Mouse (Mus musculus) heart, embryonic 16.5 days (tissue): ENCODE data around the gene Tsc22d2. TPM values are rescaled to one million over a fixed set of nuclear protein-coding genes. Genes with fewer than 3 reads are reported as not detected.

ENCODE experiments used
- ATAC-seq: fragments of 200-750 bp; cut with Nextera tagmentation; replicated peaks from 2 replicates; pipeline ENCODE4 v1.8.0; 2017; ENCODE audit warnings: moderate number of reproducible peaks; ENCODE audit not compliant: insufficient read depth, low FRiP score; ENCODE audit errors: extremely low read depth
- H3K27ac ChIP-seq: fragments of 300-500 bp; sonication (generic); 2 replicates; pipeline ENCODE4 v1.5.1; 2014; ENCODE audit warnings: mild to moderate bottlenecking, low read length, control low read depth, moderate library complexity
- H3K27me3 ChIP-seq: fragments of 300-500 bp; sonication (generic); 2 replicates; pipeline ENCODE4 v1.6.1; 2014; ENCODE audit warnings: low read length, mixed read lengths; ENCODE audit not compliant: control insufficient read depth, insufficient read depth
- H3K36me3 ChIP-seq: fragments of 300-500 bp; sonication (generic); 2 replicates; pipeline ENCODE4 v1.6.1; 2014; ENCODE audit not compliant: control insufficient read depth, insufficient read depth
- H3K4me1 ChIP-seq: fragments of 300-500 bp; sonication (generic); 2 replicates; pipeline ENCODE4 v1.6.1; 2014; ENCODE audit warnings: low read length, mixed read lengths; ENCODE audit not compliant: control insufficient read depth, insufficient read depth
- H3K4me2 ChIP-seq: fragments of 300-500 bp; sonication (generic); 2 replicates; pipeline ENCODE4 v1.6.1; 2014; ENCODE audit warnings: low read depth, mild to moderate bottlenecking, control low read depth, low read length
- H3K4me3 ChIP-seq: fragments of 300-500 bp; sonication (generic); 2 replicates; pipeline ENCODE4 v1.5.1; 2014; ENCODE audit warnings: mild to moderate bottlenecking, control low read depth, low read length
- H3K9ac ChIP-seq: fragments of 300-500 bp; sonication (generic); 2 replicates; pipeline ENCODE4 v1.6.1; 2014; ENCODE audit warnings: low read length, control low read depth
- H3K9me3 ChIP-seq: fragments of 300-500 bp; sonication (generic); replicated peaks from 2 replicates; pipeline ENCODE4 v1.6.1; 2016; ENCODE audit warnings: low read length; ENCODE audit not compliant: control insufficient read depth
- WGBS: fragments of 180-500 bp; shearing (Covaris S2); extraction: QIAGEN DNeasy Blood & Tissue Kit; methylation state at CpG from one replicate; pipeline ENCODE4 v1.1.7; 2014; 5-methylcytosine and 5-hydroxymethylcytosine counted together
- polyA plus RNA-seq: library from polyadenylated mRNA; unstranded; fragments of >200 nt; fragmentation: Nextera tagmentation; extraction: Ambion mirVana; gene quantifications from 2 replicates; pipeline ENCODE4 v1.2.1, GENCODE M21; 2015

Gene Tsc22d2
- polyA plus RNA-seq, 1 experiment from 2014 or later, result 8.7 TPM

DNA sequence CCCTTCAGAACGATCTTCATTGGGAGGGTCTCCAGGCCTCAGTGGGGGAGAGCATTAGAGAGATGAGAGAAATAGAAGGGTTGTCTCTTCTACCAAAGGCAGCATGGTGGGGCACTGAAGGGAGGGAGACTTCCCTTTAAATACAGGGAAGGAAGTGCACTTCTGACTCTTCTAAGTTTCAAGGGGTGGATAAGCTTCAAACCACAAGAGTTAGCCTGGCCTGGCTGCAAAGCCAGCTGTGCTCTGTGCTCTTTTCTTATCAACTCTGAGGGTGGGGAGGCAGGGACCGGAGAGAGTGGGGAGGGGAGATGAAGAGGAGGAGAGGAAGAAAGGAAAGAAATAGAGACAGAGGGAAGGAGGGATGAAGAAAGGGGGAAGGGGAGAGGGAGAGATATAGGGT, 87.4 kb downstream of the Tsc22d2 start:
- no peak overlapping the region for H3K27ac ChIP-seq
- no peak overlapping the region for H3K9ac ChIP-seq
- no peaks in the 10 kb centered on the region for H3K4me1 ChIP-seq
- H3K27me3 ChIP-seq, result no peaks in the 10 kb centered on the region
- H3K36me3 ChIP-seq, result no peaks in the 10 kb centered on the region
- peak; percentile 32; the same call in 1 of the 2 replicates for ATAC-seq
- WGBS, result 28% methylated on average over 2 of the region's 2 CpGs
- no peaks in the 10 kb centered on the region for H3K9me3 ChIP-seq
- H3K4me3 ChIP-seq, result no peak overlapping the region
- no peak overlapping the region for H3K4me2 ChIP-seq

DNA sequence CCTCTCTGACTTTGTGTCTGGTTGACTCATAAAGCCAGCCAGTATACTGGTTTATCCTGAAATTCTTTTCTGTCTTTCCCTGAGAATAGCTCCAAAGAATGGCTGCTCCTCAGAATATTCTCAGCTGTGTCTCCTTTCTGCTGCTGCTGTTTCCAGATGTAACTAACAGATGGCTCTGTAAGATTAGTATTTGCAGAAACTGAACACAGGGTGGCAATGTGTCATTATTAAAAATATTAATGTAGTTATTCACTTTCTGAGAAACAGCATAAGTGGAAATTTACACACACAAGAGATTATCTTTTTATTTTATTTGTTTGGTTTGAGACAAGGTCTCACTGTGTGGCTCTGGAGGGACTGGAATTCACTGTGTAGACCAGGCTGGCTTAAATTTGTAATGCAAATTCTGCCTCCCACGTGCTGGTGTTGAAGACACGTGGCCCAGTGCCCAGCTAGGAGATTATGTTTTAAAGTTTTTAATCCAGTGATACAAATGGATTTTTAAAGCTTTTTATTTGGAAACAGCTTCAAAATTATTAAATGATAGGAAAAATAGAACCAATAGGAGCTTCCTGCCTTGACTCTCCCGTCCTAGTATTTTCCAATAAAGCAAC, 89.3 kb downstream of the Tsc22d2 start:
- H3K27me3 ChIP-seq, result no peaks in the 10 kb centered on the region
- ATAC-seq, result no peak
- no peak overlapping the region for H3K4me2 ChIP-seq
- 62% methylated on average over 3 of the region's 3 CpGs for WGBS
- H3K36me3 ChIP-seq, result no peaks in the 10 kb centered on the region
- H3K4me1 ChIP-seq, result no peaks in the 10 kb centered on the region
- no peak overlapping the region for H3K9ac ChIP-seq
- no peak overlapping the region for H3K4me3 ChIP-seq
- no peak overlapping the region for H3K27ac ChIP-seq
- no peaks in the 10 kb centered on the region for H3K9me3 ChIP-seq

DNA sequence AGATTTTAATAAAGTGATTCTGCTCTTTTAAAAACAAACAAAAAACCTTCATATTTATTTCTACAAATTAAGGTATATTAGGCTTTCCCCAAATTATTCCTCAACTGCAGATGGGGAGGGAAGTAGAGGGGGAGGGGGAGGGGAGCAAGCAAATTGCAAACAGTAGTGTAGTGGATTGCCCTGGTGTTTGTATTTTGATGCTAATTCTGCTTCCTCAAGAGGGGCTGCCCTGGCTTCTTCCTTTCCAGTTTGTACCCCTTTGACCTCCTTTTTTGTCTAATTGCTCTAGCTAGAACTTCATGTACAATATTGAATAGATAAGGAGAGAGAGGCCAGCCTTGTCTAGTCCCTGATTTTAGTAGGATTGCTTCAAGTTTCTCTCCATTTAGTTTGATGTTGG, 90.2 kb downstream of the Tsc22d2 start:
- Histone ChIP-seq H3K4me1 (no peaks in the 10 kb centered on the region), H3K9ac (no peak overlapping the region), H3K27me3 (no peaks in the 10 kb centered on the region), H3K36me3 (no peaks in the 10 kb centered on the region), H3K4me2 (no peak overlapping the region), H3K4me3 (no peak overlapping the region), H3K9me3 (no peaks in the 10 kb centered on the region), H3K27ac (no peak overlapping the region)
- no peak for ATAC-seq

DNA sequence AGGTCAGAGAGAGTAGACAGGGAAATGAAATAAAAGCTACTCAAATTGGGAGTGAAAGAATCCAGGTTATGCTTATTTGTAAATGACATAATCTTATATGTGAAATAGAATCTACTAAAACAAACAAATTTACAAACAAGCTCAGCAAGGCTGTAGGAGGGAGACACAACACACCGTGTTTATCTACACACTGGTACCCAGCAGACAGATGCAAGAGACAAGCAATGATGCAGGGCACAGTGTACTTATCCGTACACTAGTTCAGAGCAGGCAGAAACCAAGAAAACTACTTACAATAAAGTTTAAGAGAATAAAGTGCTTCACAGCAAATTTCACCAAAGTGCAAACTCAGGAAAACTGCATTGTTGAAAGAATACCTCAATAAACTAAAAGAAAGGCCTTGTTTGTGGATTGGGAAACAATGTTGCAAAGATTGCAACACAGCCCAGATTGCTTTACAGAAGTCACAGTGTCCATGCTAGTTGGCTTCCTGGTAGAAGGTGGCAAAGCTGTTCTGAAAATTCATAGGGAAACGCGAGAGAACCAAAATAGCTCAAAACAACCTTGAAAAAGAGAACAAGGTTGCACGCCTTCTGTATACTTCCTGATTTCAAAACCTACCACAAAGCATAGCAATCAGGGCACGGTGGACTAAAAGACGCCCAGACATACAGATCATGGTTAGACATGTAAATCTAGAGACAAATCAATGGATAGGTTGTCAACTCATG, 93.7 kb downstream of the Tsc22d2 start:
- no peak overlapping the region for H3K4me3 ChIP-seq
- ATAC-seq, result no peak
- 70% methylated on average over 7 of the region's 7 CpGs for WGBS
- no peaks in the 10 kb centered on the region for H3K9me3 ChIP-seq
- H3K9ac ChIP-seq, result no peak overlapping the region
- H3K4me1 ChIP-seq, result no peaks in the 10 kb centered on the region
- no peak overlapping the region for H3K4me2 ChIP-seq
- H3K36me3 ChIP-seq, result no peaks in the 10 kb centered on the region
- no peaks in the 10 kb centered on the region for H3K27me3 ChIP-seq
- no peak overlapping the region for H3K27ac ChIP-seq

DNA sequence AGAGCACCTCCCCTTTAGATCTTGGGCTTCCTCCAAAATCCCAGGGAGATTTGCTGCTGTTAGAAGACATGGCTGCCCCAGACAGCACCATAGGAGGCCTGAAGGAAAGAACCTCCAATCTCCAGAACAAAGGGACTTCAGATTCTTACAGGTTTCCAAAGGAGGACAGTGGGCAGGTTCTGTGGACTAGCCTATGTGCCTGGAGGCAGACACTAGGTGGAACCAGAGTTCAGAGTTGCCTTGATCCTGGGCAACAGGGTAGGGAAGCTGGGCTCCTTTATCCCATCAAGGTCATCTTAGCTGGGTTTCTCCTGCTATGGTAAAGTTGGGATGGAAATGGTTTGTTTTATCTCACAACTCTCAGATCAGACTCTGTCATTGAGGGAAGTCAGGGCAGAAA, 97.1 kb downstream of the Tsc22d2 start:
- H3K9me3 ChIP-seq, result no peaks in the 10 kb centered on the region

DNA sequence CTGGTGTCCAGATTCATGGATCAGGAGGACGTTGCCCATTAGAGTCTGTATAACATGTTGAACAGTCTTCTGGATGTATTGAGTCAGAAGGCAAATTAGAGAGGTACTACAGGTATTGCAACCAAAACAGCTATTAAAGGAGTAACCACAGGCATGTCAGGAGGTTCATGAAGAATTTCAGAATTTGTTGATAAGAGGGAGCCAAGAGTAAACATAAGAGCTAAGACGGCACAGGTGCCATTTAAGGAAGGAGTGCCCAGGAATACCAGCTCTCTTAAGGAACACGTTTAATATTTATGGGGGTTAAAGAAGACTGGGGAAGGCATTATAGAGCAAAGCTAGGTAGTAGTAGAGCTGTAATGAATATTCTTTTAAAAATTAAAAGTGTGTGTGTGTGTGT, 98.2 kb downstream of the Tsc22d2 start:
- no peaks in the 10 kb centered on the region for H3K27me3 ChIP-seq
- WGBS, result 68% methylated on average over 3 of the region's 3 CpGs
- no peaks in the 10 kb centered on the region for H3K36me3 ChIP-seq
- no peaks in the 10 kb centered on the region for H3K9me3 ChIP-seq
- no peak for ATAC-seq
- H3K27ac ChIP-seq, result no peak overlapping the region
- H3K4me1 ChIP-seq, result no peaks in the 10 kb centered on the region
- H3K4me3 ChIP-seq, result no peak overlapping the region
- H3K9ac ChIP-seq, result no peak overlapping the region
- no peak overlapping the region for H3K4me2 ChIP-seq

More for the DNA sequence above, 97.1 kb downstream of the Tsc22d2 start:
- Histone ChIP-seq H3K4me2 (no peak overlapping the region), H3K27me3 (no peaks in the 10 kb centered on the region), H3K9ac (no peak overlapping the region), H3K4me3 (no peak overlapping the region), H3K36me3 (no peaks in the 10 kb centered on the region), H3K4me1 (no peaks in the 10 kb centered on the region), H3K27ac (no peak overlapping the region)
- ATAC-seq, result no peak

DNA sequence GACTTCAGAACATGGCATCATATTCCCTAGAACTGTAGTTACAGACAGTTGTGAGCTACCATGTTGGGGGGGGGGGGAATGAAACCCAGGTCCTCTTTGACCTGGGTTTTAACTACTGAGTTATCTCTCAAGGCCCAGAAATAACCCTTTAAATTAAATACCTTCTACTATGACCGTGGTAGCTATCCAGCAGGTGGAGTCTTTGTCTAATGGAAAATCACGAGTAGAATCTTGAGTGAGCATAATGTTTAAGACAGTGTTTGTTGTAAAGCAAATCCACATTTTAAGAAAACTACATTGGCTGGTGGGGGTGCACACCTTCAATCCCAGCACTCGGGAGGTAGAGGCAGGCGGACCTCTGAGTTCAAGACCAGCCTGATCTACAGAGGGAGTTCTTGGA, 99.0 kb downstream of the Tsc22d2 start:
- no peak for ATAC-seq
- H3K4me3 ChIP-seq, result no peak overlapping the region
- no peak overlapping the region for H3K4me2 ChIP-seq
- no peaks in the 10 kb centered on the region for H3K9me3 ChIP-seq
- no peaks in the 10 kb centered on the region for H3K36me3 ChIP-seq
- WGBS, result 74% methylated on average over 4 of the region's 4 CpGs
- H3K4me1 ChIP-seq, result no peaks in the 10 kb centered on the region
- H3K27me3 ChIP-seq, result no peaks in the 10 kb centered on the region
- no peak overlapping the region for H3K9ac ChIP-seq
- H3K27ac ChIP-seq, result no peak overlapping the region

DNA sequence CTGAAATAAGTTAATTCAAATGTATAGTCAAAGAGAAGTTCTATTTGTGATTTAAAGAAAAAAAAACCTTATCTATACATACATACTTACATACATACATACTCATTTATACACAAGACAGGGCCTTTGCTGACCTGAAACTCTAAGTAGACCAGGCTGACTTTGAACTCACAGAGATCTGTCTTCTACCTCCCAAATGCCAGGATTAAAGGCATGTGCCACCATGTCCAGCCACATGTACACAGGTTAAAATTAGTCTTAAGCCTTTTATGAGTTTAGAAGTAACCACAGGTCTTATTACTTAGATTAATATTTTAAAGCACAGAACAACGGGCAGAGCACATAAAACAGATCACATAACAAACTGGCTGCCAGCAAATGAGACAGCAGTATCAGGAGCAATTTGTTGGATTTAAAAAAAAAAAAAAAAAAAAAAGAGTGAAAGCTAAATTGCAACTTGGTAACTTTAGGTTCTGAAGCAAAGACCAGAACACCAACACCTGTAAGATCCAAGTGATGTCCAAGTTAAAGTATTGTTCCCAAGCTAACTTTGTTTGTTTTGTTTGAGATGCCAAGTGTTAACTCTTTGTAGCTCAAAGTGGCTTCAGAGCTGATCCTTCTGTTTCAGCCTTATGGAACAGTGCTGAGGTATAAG, 101.6 kb downstream of the Tsc22d2 start:
- H3K27me3 ChIP-seq, result no peaks in the 10 kb centered on the region
- 66% methylated on average over 1 of the region's 1 CpGs for WGBS
- peaks cover 3% of the 10 kb centered on the region for H3K4me1 ChIP-seq
- H3K9me3 ChIP-seq, result no peaks in the 10 kb centered on the region
- ATAC-seq, result no peak
- no peak overlapping the region for H3K9ac ChIP-seq
- no peak overlapping the region for H3K27ac ChIP-seq
- no peaks in the 10 kb centered on the region; the same call in 1 of the 2 replicates for H3K36me3 ChIP-seq
- no peak overlapping the region for H3K4me2 ChIP-seq
- no peak overlapping the region for H3K4me3 ChIP-seq
